Mouse (Mus musculus): Measurements from ENCODE around the gene Nr2f6. TPM values are rescaled to one million over a fixed set of nuclear protein-coding genes. Genes with fewer than 3 reads are reported as not detected.

The Nr2f6 gene
- total and polyA plus RNA-seq, 2 experiments from 2014 or later, result 34.1 to 129 TPM

DNA sequence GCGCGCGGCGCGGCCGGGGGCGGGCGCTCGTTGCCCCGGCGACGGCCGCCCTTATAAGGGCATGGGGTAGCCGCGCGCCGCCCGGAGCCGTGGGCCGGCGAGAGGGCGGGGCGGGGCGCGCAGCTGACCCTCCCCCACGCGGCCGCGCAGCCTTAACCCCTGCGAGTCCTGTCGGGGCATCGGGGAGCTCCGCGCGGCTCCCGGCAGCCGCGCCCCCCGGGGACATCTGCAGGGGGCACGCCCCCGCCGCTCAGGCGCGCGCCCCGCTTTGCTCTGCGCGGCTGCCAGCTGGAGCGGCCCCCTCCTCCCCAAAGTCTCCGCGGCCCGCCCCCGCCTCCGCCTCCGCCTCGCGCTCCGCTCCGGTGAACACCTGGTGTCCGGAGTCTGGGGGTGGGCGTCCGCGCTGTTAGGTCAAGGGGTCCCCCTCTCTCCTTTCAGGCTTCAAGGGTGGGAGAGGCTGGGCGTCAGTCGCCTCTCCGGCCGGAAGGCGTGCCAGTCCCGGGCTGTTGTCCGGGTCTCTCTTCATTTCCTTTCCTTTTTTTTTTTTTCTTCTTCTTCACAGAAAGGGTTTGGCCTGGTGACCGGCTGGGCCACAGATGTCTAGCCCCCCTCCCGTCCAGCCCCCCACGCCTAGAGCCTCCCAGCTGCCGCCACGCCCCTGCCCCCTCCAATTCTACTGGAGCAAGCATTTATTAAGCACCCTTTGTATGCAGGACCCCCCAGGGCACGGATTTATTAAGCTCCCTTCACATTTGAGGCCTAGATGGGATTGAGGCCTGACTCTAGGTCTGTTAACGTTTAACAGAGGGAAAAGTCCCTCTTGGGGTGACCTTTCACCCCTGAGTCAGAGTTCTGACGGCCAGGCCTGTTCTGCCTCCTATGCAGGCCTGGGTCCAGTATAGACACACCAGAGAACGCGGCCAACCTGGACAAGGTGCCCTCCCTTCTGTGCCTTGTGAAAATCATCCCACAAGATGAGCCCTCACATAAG is 506 bp upstream of the Nr2f6 start:
- Histone ChIP-seq H3K27me3 (ENCODE audit: insufficient read depth, low read length) (no peaks in the 10 kb centered on the region), H3K27ac (peak overlapping the region; percentile 89), H3K4me1 (ENCODE audit: insufficient read depth, low read length) (peaks cover 15% of the 10 kb centered on the region), H3K9ac (replicated peaks; ENCODE audit: low read length) (peak overlapping the region; percentile 81), H3K36me3 (ENCODE audit: insufficient read depth, low read length) (no peaks in the 10 kb centered on the region), H3K9me3 (ENCODE audit: low read length) (no peaks in the 10 kb centered on the region), H3K4me3 (ENCODE audit: low read length) (peak overlapping the region; percentile 80), H3K4me2 (ENCODE audit: low read depth, low read length) (peak overlapping the region; percentile 99)
- peak; percentile 91 for ATAC-seq
- WGBS, result 1% methylated on average over 38 of the region's 80 CpGs
- DNase-seq (ENCODE audit: low spot score), result peak; percentile 90
- no peak for TF ChIP-seq CTCF (IDR thresholded peaks at IDR 0.05; ENCODE audit: low read depth)

DNA sequence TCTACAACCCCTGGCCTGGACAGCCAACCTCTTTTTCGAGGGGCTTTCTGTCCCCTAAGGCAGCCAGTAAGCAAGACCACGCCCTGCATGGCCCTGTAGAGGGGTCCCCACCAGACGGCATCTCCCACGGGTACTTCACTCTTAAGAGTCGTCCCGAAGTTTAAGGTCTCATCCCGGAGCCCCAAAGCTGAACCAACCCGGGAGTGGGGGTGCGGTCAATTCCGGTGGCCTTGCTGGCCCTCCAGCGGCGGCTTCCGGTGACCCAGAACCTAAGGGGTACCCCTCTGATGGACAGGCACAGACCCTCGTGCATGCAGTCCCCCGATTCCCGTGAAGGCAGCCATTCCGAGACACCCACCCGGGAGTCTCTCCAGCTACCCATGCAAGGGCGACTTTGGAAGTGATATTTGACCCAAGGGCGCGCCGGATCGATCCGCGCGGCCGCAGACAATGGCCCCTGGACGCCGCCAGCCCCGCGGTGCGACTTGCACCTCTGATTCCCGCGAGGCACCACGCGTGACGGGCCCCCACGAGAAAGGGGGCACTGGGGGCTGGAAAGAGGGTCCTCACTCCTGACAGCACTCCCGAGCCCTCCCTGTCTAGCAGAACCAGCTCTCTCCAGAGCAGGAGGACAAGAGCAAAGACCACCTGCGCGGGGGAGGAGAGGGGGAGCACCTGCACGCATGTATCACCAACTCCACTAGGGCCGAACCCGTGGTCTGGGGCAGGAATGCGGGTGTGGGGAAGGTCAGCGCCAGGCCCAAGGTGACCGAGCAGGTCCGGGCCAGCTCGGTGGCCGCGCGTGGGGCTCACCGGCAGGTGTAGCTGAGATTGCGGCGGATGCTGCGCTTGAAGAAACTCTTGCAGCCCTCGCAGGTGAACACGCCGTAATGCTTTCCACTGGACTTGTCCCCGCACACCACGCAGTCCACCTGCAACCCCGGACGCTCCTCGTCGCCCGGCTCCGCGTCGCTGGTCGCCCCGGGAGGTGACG is 1.3 kb downstream of the Nr2f6 start:
- ATAC-seq, result no peak
- H3K27me3 ChIP-seq (ENCODE audit: insufficient read depth, low read length), result no peaks in the 10 kb centered on the region

DNA sequence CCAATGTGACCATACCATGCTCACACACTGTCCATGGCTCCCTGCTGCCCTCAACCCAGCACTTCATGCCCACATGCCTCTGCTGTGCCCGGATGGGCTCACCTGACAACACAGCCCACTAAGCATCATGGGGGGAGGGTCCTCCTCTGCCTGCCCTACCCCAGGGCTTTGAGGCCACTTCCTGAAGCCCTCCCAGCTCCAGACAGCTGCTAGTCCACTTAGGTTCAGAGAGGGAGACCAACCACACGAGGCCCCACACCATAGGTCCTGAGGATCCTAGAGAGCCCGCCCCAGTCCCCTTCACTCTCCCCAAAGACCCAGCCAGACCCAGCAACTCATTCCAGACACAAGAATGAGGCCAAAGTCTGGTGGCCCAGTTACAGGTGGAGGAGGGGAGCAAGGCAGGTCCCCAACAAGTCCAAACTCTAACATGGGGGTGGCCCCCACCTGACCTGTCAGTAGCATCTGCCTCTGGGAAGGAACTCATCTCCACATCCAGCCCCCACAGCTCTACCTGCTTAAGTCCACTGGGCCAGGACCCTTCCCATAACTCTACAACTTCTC is 2.2 kb downstream of the Nr2f6 start:
- peak overlapping the region; percentile 99 for H3K4me2 ChIP-seq (ENCODE audit: low read depth, low read length)
- H3K4me3 ChIP-seq (ENCODE audit: low read length), result peak overlapping the region; percentile 80
- no peak for ATAC-seq
- no peaks in the 10 kb centered on the region for H3K9me3 ChIP-seq (ENCODE audit: low read length)
- no peaks in the 10 kb centered on the region for H3K36me3 ChIP-seq (ENCODE audit: insufficient read depth, low read length)
- no peak for DNase-seq (ENCODE audit: low spot score)
- H3K27ac ChIP-seq, result no peak overlapping the region
- H3K9ac ChIP-seq (replicated peaks; ENCODE audit: low read length), result peak overlapping the region; percentile 81
- 39% methylated on average over 3 of the region's 3 CpGs for WGBS
- no peak for TF ChIP-seq CTCF (IDR thresholded peaks at IDR 0.05; ENCODE audit: low read depth)
- no peaks in the 10 kb centered on the region for H3K27me3 ChIP-seq (ENCODE audit: insufficient read depth, low read length)
- H3K4me1 ChIP-seq (ENCODE audit: insufficient read depth, low read length), result peaks cover 23% of the 10 kb centered on the region

More for the DNA sequence above, 1.3 kb downstream of the Nr2f6 start:
- TF ChIP-seq CTCF (IDR thresholded peaks at IDR 0.05; ENCODE audit: low read depth), result no peak
- no peak for DNase-seq (ENCODE audit: low spot score)
- Histone ChIP-seq H3K36me3 (ENCODE audit: insufficient read depth, low read length) (no peaks in the 10 kb centered on the region), H3K4me3 (ENCODE audit: low read length) (peak overlapping the region; percentile 80), H3K9me3 (ENCODE audit: low read length) (no peaks in the 10 kb centered on the region), H3K4me1 (ENCODE audit: insufficient read depth, low read length) (peaks cover 23% of the 10 kb centered on the region), H3K27ac (peak overlapping the region; percentile 89; the same call in 1 of the 2 replicates), H3K9ac (replicated peaks; ENCODE audit: low read length) (peak overlapping the region; percentile 81), H3K4me2 (ENCODE audit: low read depth, low read length) (peak overlapping the region; percentile 99)
- WGBS, result 3% methylated on average over 67 of the region's 72 CpGs

DNA sequence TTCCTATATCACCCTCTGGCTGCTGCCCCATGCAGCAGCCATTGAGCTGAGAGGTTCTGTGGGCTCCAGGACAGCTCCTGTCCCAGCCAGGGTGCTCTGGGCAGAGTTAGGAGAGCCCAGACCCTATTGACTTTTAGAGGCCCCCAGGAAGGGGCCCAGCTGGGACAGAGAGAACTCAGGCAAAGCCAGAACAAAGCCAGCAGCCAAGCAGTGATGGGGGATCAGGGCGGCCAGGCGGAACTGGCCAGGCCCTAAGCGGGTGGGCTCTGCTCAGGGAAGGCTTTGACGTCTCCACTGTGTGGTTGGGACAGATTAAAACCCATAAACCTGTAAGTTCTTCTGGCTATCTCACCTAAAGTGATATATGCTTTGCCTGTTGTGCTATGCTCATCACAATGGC is 2.8 kb downstream of the Nr2f6 start:
- WGBS, result 34% methylated on average over 4 of the region's 4 CpGs
- Histone ChIP-seq H3K36me3 (ENCODE audit: insufficient read depth, low read length) (peaks cover 2% of the 10 kb centered on the region; the same call in 1 of the 2 replicates), H3K9me3 (ENCODE audit: low read length) (no peaks in the 10 kb centered on the region), H3K4me3 (ENCODE audit: low read length) (no peak overlapping the region), H3K9ac (replicated peaks; ENCODE audit: low read length) (no peak overlapping the region), H3K27me3 (ENCODE audit: insufficient read depth, low read length) (no peaks in the 10 kb centered on the region), H3K4me1 (ENCODE audit: insufficient read depth, low read length) (peaks cover 23% of the 10 kb centered on the region), H3K27ac (no peak overlapping the region), H3K4me2 (ENCODE audit: low read depth, low read length) (peak overlapping the region; percentile 99)
- no peak for DNase-seq (ENCODE audit: low spot score)
- no peak for TF ChIP-seq CTCF (IDR thresholded peaks at IDR 0.05; ENCODE audit: low read depth)
- ATAC-seq, result no peak

- peaks cover 7% of the 10 kb centered on the region; the same call in 1 of the 2 replicates for H3K36me3 ChIP-seq (ENCODE audit: insufficient read depth, low read length)
- WGBS, result 34% methylated on average over 8 of the region's 8 CpGs
- ATAC-seq (no peak), DNase-seq (ENCODE audit: low spot score) (peak; percentile 20)
- H3K4me1 ChIP-seq (ENCODE audit: insufficient read depth, low read length), result peaks cover 23% of the 10 kb centered on the region
- no peak; the same call in 1 of the 2 replicates for TF ChIP-seq CTCF (IDR thresholded peaks at IDR 0.05; ENCODE audit: low read depth)
- peak overlapping the region; percentile 62 for H3K4me2 ChIP-seq (ENCODE audit: low read depth, low read length)
- H3K4me3 ChIP-seq (ENCODE audit: low read length), result peak overlapping the region; percentile 29
- H3K27ac ChIP-seq, result peak overlapping the region; percentile 82
- no peaks in the 10 kb centered on the region for H3K27me3 ChIP-seq (ENCODE audit: insufficient read depth, low read length)
- H3K9ac ChIP-seq (replicated peaks; ENCODE audit: low read length), result peak overlapping the region; percentile 48
- no peaks in the 10 kb centered on the region for H3K9me3 ChIP-seq (ENCODE audit: low read length)
These were observed 5.2 kb downstream of the Nr2f6 start for GRCm38 (mm10) chr8:71376423-71377030.
